Mouse (Mus musculus) stomach, adult 2 months (tissue): Measurements from ENCODE around the gene E430018J23Rik. TPM values are rescaled to one million over a fixed set of nuclear protein-coding genes. Genes with fewer than 3 reads are reported as not detected.

Experiments used
- polyA plus RNA-seq: library from polyadenylated mRNA; depleted of rRNA; stranded (reverse); fragments of >200 nt; gene quantifications from 2 replicates; pipeline ENCODE4 v1.2.3, GENCODE M21; 2012; rRNA removed

Gene E430018J23Rik
- 2.8 and 3.5 TPM in 2 replicates for polyA plus RNA-seq

DNA sequence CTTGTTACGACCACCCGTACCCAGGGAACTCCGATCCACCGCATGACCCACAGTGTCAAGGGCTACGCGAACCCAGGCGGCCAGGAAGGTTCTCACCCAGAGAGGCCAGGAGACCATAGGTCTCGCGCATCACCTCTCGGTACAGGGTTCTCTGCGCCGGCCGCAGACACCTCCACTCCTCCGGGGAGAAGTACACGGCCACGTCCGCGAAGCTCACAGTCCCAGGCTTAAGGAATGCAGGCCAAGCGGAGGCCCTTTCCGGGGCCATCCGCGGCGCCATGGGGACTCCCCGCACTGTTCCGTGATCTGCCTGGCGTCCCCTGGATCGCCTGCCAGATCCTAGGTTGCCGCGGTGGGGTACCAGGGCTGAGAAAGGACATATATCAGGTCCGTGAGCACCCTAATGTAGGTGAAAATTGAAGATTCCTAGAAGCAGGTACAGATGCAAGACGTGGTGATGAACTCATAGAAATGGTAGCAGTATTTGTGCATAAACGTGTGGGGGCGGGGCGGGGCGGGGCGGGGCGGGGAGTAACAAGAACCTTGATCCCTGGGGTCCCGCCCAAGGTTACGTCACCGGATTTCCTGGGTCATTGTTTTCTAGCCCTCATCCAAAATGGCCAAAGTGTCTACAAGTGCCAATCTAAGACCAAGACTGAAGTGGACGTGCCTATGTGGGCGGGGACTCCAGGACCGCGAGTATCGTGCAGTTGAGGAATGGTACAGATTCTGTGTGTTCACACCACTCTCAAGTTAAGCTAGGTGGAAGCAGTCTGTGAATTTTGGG, at the start of gene E430018J23Rik:
E430018J23Rik (minus strand) TSS at position 473 of the 787 bp plus-strand sequence.

DNA sequence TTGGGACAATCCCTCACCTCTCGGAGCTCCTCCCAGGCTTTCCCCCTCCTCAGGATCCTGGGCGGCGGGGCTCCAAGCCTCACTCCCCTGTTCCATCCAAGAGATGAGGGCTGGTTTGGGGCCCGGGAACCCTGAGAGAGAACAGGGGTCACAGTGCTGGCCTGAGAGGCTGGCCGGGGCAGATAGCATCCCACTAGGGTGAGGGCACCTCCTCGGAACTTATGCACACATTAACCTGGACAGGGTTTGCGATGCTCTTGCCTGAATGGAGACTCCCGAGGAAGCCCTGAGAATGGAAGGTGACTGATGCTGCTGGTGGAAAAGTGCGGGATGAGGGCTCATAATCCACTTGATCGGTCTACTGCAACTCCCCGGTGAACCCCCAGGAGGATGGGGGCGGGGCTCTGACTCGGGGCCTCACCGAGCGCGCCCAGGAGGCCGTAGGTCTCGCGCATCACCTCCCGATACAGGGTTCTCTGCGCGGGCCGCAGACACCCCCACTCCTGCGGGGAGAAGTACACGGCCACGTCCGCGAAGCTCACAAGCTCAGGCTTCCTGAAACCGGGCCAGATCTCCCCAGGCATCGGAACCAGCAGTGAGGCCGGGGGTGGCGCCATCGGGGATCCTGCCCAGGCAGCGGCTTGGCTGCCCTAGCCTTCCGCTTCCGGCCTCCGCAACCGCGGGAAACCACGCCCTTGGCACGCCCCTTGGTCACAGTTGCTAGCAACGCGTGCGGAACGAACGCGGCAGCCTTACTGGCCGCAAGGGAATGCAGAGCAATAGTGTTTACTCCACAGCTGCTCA, 28.2 kb upstream of the E430018J23Rik start, which contains the start of gene Zfp688:
Zfp688 (minus strand) TSS at position 681 of the 804 bp plus-strand sequence.

DNA sequence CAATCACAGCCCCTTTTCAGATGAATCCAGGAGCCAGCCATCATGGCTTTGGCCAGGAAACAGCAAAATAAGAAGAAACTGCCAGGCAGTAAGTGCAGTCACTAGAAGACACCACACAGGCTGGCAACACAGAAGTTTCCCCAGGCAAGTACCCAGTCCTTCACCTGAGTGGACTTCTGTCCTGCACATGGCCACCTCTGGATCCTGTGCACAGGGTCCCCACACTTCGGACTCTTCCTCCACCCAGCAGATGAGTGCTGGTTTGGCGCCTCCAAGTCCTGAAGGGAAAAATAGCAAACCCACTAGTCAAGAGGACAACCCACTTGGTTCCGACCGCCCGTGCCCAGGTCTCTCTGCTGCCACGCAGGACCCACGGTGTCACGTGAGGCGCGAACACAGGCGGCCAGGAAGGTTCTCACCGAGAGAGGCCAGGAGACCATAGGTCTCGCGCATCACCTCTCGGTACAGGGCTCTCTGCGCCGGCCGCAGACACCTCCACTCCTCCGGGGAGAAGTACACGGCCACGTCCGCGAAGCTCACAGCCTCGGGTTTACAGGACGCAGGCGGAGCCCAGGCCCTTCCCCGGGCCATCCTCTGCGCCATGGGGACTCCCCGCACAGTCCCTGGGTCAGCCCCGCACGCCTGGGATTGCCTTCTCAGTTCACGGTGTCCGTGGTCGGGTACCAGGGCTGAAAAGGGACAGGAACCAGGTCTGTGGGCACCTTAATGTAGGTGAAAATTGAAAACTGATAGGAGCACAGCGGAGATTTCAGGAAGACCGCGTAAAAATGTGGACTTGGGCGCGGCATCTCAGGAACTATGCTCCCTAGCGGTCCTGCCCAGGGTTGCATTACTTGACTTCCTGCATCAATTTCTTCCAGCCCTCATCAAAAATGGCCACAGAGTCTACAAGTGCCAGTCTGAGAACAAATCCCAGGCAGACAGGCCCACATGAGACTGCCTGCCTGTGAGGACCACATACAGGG, 12.9 kb upstream of the E430018J23Rik start, which contains the start of gene Zfp764:
Zfp764 (minus strand) TSS at position 821 of the 986 bp plus-strand sequence.

DNA sequence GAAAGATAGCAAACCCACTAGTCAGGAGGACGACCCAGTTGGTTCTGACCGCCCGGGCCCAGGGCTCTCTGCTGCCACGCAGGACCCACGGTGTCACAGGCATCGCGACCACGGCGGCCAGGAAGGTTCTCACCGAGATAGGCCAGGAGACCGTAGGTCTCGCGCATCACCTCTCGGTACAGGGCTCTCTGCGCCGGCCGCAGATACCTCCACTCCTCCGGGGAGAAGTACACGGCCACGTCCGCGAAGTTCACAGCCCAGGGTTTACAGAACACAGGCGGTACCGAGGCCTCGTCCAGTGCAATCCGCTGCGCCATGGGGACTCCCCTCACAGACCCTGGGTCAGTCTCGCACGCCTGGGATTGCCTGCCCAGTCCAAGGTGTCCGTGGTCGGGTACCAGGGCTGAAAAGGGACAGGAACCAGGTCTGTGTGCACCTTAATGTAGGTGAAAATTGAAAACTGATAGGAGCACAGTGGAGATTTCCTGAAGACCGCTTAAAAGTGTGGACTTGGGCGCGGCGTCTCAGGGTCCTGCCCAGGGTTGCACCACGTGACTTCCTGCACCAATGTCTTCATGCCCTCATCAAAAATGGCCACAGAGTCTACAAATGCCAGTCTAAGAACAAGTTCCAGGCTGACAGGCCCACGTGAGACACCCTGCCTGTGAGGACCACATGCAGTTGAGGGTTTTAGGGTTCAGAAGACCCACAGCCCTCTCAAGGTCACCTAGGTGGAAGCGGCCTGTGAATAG, 6.6 kb downstream of the E430018J23Rik start, which contains the start of gene 9130019O22Rik:
9130019O22Rik (minus strand) TSS at position 526 of the 752 bp plus-strand sequence.

DNA sequence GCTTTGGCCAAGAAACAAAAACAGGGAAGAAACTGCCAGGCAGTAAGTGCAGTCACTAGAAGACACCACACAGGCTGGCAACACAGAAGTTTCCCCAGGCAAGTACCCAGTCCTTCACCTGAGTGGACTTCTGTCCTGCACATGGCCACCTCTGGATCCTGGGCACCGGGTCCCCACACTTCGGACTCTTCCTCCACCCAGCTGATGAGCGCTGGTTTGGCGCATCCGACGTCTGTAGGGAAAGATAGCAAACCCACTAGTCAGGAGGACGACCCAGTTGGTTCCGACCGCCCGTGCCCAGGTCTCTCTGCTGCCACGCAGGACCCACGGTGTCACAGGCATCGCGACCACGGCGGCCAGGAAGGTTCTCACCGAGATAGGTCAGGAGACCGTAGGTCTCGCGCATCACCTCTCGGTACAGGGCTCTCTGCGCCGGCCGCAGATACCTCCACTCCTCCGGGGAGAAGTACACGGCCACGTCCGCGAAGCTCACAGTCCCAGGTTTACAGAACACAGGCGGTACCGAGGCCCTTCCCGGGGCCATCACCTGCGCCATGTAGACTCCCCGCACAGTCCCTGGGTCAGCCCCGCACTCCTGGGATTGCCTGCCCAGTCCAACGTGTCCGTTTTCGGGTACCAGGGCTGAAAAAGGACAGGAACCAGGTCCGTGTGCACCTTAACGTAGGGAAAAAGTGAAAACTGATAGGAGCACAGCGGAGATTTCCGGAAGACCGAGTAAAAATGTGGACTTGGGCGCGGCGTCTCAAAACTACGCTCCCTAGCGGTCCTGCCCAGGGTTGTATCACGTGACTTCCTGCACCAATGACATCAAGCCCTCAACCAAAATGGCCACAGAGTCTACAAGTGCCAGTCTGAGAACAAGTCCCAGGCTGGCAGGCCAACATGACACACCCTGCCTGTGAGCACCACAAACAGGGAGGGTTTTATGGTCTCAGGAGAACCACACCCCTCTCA, 17.9 kb downstream of the E430018J23Rik start, which contains the start of gene Zfp747:
Zfp747 (minus strand) TSS at position 780 of the 975 bp plus-strand sequence.

DNA sequence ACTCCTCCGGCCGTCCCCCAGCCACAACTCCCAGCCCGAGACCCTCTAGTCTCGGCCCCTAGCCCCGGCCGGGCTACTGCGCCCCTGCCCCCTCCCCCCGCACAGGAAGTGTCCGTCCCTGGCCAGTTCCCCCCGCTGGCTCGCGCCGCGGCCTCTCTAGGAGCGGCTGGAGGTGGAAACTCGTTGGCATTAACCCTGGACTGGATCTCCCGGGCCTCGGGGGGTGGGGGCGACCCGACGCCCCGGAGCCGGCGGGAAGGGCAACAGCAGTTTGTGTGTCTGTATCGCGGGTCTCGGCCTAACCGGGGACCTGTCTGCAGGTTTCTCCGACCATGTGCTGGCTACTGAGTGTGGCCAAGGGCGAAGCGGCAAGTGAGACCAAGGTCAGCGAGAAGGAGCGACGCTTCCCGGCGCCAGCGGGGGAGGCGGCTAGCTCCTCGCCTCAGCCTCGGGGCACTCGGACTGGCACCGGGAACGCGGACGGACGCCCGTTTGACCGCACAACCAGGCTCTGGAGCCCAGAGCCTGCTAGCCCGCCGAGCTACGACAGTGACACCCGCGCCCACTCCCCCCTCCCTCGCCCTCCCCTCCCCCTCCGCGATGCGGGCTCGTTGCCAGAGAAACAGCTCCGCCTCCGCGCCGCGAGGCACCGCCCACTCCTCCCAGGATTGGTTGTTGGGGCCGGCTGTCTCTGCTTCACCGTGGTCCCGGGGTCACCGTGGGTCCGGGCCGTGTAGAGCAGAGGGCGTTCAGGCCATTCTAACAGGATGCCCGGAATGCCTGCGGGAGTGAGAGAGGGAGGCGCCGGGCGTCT, 47.7 kb downstream of the E430018J23Rik start, which contains the start of gene Zfp768:
Zfp768 (minus strand) TSS at position 78 of the 814 bp plus-strand sequence.

Other genes with a start within 250 kb of the E430018J23Rik start
- gene Cd2bp2, start 197.6 kb downstream of the E430018J23Rik start, polyA plus RNA-seq = 5.5 and 6.6 TPM in 2 replicates
- 20.0 and 23.0 TPM in 2 replicates for gene Tbc1d10b, start 185.2 kb downstream of the E430018J23Rik start, polyA plus RNA-seq
- 11.3 and 23.7 TPM in 2 replicates for gene Mylpf, start 184.7 kb downstream of the E430018J23Rik start, polyA plus RNA-seq
- 5.6 and 6.3 TPM in 2 replicates for gene Zfp553, start 160.6 kb downstream of the E430018J23Rik start, polyA plus RNA-seq
- 4.9 and 7.9 TPM in 2 replicates for gene Sept1, start 160.5 kb downstream of the E430018J23Rik start, polyA plus RNA-seq
- gene Zfp771, start 149.4 kb downstream of the E430018J23Rik start, polyA plus RNA-seq = 57.0 and 157 TPM in 2 replicates
- gene Dctpp1, start 132.9 kb downstream of the E430018J23Rik start, polyA plus RNA-seq = 31.4 and 39.4 TPM in 2 replicates
- 9.4 and 16.9 TPM in 2 replicates for gene Sephs2, start 119.6 kb downstream of the E430018J23Rik start, polyA plus RNA-seq
- gene Itgal, start 97.4 kb downstream of the E430018J23Rik start, polyA plus RNA-seq = 1.0 and 1.3 TPM in 2 replicates
- gene Zfp768, start 48.0 kb downstream of the E430018J23Rik start, polyA plus RNA-seq = 18.3 and 25.5 TPM in 2 replicates
- 3.3 and 4.0 TPM in 2 replicates for gene Zfp747, start 17.6 kb downstream of the E430018J23Rik start, polyA plus RNA-seq
- gene 9130019O22Rik, start 6.5 kb downstream of the E430018J23Rik start, polyA plus RNA-seq = 1.2 and 1.4 TPM in 2 replicates
- gene Zfp764, start 13.2 kb upstream of the E430018J23Rik start, polyA plus RNA-seq = 2.2 and 2.6 TPM in 2 replicates
- gene Zfp688, start 28.4 kb upstream of the E430018J23Rik start, polyA plus RNA-seq = 14.0 and 16.3 TPM in 2 replicates
- 1.6 and 1.9 TPM in 2 replicates for gene Zfp689, start 55.5 kb upstream of the E430018J23Rik start, polyA plus RNA-seq
- 33.3 and 47.2 TPM in 2 replicates for gene Prr14, start 66.0 kb upstream of the E430018J23Rik start, polyA plus RNA-seq
- 20.3 and 21.3 TPM in 2 replicates for gene Fbrs, start 85.6 kb upstream of the E430018J23Rik start, polyA plus RNA-seq
- 5.6 and 8.6 TPM in 2 replicates for gene Srcap, start 118.4 kb upstream of the E430018J23Rik start, polyA plus RNA-seq
- gene Gm42715, start 126.0 kb upstream of the E430018J23Rik start, polyA plus RNA-seq = 5.0 and 5.1 TPM in 2 replicates
- 2.9 and 4.0 TPM in 2 replicates for gene Tmem265, start 167.8 kb upstream of the E430018J23Rik start, polyA plus RNA-seq
- 20.4 and 20.7 TPM in 2 replicates for gene Phkg2, start 179.7 kb upstream of the E430018J23Rik start, polyA plus RNA-seq
- 1.3 and 1.7 TPM in 2 replicates for gene Ccdc189, start 195.0 kb upstream of the E430018J23Rik start, polyA plus RNA-seq
- gene Rnf40, start 195.1 kb upstream of the E430018J23Rik start, polyA plus RNA-seq = 8.0 and 9.1 TPM in 2 replicates
- 2.6 and 3.5 TPM in 2 replicates for gene Zfp629, start 222.2 kb upstream of the E430018J23Rik start, polyA plus RNA-seq